Mouse (Mus musculus) lung, embryonic 16.5 days (tissue): ENCODE measurements around the gene Commd7. TPM values are rescaled to one million over a fixed set of nuclear protein-coding genes. Genes with fewer than 3 reads are reported as not detected.

Experiments used
- ATAC-seq: fragments of 200-750 bp; cut with Nextera tagmentation; 2 replicates; pipeline ENCODE4 v1.8.0; 2017; ENCODE audit warnings: low read depth, mild to moderate bottlenecking, moderate library complexity
- H3K27ac ChIP-seq: fragments of 300-500 bp; sonication (generic); 2 replicates; pipeline ENCODE4 v1.5.1; 2014; ENCODE audit warnings: mild to moderate bottlenecking, control low read depth, low read length
- H3K27me3 ChIP-seq: fragments of 300-500 bp; sonication (generic); 2 replicates; pipeline ENCODE4 v1.6.1; 2014; ENCODE audit warnings: low read depth, low read length, mixed read lengths; ENCODE audit not compliant: control insufficient read depth, insufficient read depth
- H3K36me3 ChIP-seq: fragments of 300-500 bp; sonication (generic); 2 replicates; pipeline ENCODE4 v1.6.1; 2014; ENCODE audit warnings: low read length; ENCODE audit not compliant: control insufficient read depth, insufficient read depth
- H3K4me1 ChIP-seq: fragments of 300-500 bp; sonication (generic); replicated peaks from 2 replicates; pipeline ENCODE4 v1.6.1; 2014; ENCODE audit warnings: low read length, mixed read lengths; ENCODE audit not compliant: control insufficient read depth, insufficient read depth
- H3K4me2 ChIP-seq: fragments of 300-500 bp; sonication (generic); 2 replicates; pipeline ENCODE4 v1.6.1; 2014; ENCODE audit warnings: low read depth, low read length, control low read depth
- H3K4me3 ChIP-seq: fragments of 300-500 bp; sonication (generic); 2 replicates; pipeline ENCODE4 v1.5.1; 2014; ENCODE audit warnings: mild to moderate bottlenecking, low read length, control low read depth
- H3K9ac ChIP-seq: fragments of 300-500 bp; sonication (generic); 2 replicates; pipeline ENCODE4 v1.6.1; 2014; ENCODE audit warnings: low read length, control low read depth
- H3K9me3 ChIP-seq: fragments of 300-500 bp; sonication (generic); 2 replicates; pipeline ENCODE4 v1.6.1; 2016; ENCODE audit warnings: low read length; ENCODE audit not compliant: control insufficient read depth
- WGBS: fragments of 180-500 bp; shearing (Covaris S2); extraction: QIAGEN DNeasy Blood & Tissue Kit; methylation state at CpG from one replicate; pipeline ENCODE4 v1.1.7; 2014; 5-methylcytosine and 5-hydroxymethylcytosine counted together
- polyA plus RNA-seq: library from polyadenylated mRNA; unstranded; fragments of >200 nt; fragmentation: Nextera tagmentation; extraction: Ambion mirVana; gene quantifications from 2 replicates; pipeline ENCODE4 v1.2.1, GENCODE M21; 2015

Gene Commd7
- polyA plus RNA-seq, 1 experiment from 2014 or later, result 81.0 TPM

DNA sequence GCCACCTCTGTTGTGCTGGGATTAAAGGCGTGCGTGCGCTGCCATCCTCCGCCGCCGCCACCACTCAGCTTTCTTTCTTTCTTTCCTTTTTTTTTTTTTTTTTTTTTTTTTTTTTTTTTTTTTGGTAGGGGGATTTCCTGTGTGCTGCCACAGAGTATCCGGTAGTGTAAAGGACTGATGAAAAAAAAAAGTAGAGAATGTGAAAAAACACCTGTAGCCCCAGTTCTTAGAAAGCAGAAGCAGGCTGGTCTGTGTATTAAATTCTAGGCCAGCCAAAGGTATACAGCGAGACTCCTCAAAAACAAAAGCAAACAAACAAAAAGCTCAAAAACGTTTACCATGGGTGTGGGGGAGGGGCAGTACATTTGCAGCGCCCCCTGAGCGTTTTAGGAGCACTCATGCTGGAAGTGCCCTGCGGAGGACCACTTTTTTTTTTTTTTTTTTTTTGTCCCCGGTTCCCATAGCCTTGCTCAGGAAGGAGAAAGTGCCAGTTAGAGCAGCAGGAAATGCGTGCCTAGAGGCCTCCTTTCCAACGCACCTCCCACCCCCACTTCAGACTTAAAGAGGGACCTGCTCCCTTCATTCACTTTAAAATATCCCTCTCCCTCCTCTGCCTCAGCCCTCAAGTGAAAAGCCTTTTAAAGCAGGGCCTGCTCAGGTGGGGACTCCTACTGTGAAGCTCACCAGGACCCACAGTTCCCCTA lies 6.5 kb upstream of the Commd7 start:
- 30% methylated on average over 15 of the region's 15 CpGs for whole genome bisulfite sequencing

DNA sequence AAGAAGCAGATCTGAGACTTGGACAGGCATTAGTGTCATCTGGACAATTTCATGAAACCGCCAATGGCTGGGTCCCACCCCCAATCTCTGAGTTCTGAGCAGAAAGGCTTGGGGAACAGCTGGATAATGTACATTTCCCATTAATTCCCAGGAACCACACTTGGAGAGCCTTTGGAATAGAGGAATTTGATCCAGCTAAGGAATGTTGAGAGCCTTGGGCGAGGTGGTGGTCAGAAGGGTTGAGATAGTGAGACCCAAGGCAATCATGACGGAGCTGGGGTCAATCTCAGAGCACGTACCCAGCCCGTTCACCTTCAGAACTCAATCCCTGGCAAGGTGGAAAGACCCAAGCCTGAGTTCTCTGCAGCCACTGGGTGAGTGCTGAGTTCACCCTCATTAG lies 678 bp upstream of the Commd7 start:
- Histone ChIP-seq H3K27me3 (no peaks in the 10 kb centered on the region), H3K36me3 (peaks cover 5% of the 10 kb centered on the region), H3K9me3 (no peaks in the 10 kb centered on the region), H3K27ac (no peak overlapping the region), H3K4me3 (no peak overlapping the region), H3K4me1 (peaks cover 9% of the 10 kb centered on the region), H3K9ac (peak overlapping the region; percentile 99), H3K4me2 (peak overlapping the region; percentile 81)
- 52% methylated on average over 5 of the region's 5 CpGs for WGBS
- ATAC-seq, result no peak

More for the DNA sequence above, 6.5 kb upstream of the Commd7 start:
- no peaks in the 10 kb centered on the region for H3K9me3 ChIP-seq
- no peak overlapping the region for H3K4me2 ChIP-seq
- H3K27me3 ChIP-seq, result no peaks in the 10 kb centered on the region
- no peaks in the 10 kb centered on the region for H3K36me3 ChIP-seq
- no peak overlapping the region for H3K9ac ChIP-seq
- H3K4me3 ChIP-seq, result no peak overlapping the region
- peak; percentile 49; the same call in 1 of the 2 replicates for ATAC-seq
- no peak overlapping the region for H3K27ac ChIP-seq
- peaks cover 5% of the 10 kb centered on the region for H3K4me1 ChIP-seq

DNA sequence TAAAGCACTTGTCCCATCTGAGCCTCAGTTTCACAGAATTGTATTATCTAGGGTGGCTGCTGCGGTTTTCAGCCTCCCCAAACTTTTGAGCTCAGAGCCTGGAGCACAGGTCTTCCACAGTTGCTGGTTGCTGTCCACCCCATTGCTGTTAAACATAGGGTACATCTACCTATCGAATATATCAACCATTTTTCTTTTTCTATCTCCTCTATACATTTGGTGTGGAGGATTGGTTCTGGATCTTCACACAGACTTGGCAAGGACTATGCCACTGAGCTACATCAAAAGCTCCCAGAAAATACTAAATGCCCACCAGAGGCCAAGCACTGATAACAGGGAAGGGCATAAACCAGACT lies 268 bp upstream of the Commd7 start:
- Histone ChIP-seq H3K27me3 (no peaks in the 10 kb centered on the region), H3K27ac (peak overlapping the region; percentile 96), H3K4me1 (peaks cover 9% of the 10 kb centered on the region), H3K4me2 (peak overlapping the region; percentile 81), H3K36me3 (peaks cover 10% of the 10 kb centered on the region), H3K9ac (peak overlapping the region; percentile 99), H3K9me3 (no peaks in the 10 kb centered on the region), H3K4me3 (peak overlapping the region; percentile 97)
- ATAC-seq, result 0 out of 2 replicates have a peak, but pooled peaks have one; percentile 7
- WGBS, result 11% methylated on average over 2 of the region's 2 CpGs

DNA sequence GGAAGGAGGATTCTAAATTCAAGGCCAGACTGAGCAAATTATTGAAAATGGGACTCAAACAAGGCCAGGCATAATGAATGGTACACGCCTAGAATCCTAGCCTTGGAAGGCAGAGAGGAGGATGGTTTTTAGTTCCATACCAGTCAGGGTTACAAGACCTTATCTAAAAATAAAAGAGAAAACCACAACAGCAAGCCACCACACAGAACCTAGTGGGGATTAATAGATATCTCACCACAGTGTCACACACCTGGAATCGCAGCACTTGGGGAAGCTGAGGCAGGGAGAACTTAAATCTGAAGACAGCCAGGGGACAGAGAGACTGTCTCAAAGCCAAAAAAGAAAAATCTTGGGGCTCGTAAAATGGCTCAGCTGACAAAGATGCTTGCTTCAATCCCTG lies 1.6 kb downstream of the Commd7 start:
- H3K4me2 ChIP-seq, result no peak overlapping the region
- H3K9ac ChIP-seq, result no peak overlapping the region
- H3K36me3 ChIP-seq, result peaks cover 20% of the 10 kb centered on the region
- H3K4me1 ChIP-seq, result peaks cover 9% of the 10 kb centered on the region
- no peak overlapping the region for H3K4me3 ChIP-seq
- no peak for ATAC-seq
- WGBS, result 84% methylated on average over 3 of the region's 3 CpGs
- no peak overlapping the region for H3K27ac ChIP-seq
- H3K27me3 ChIP-seq, result no peaks in the 10 kb centered on the region
- H3K9me3 ChIP-seq, result no peaks in the 10 kb centered on the region

DNA sequence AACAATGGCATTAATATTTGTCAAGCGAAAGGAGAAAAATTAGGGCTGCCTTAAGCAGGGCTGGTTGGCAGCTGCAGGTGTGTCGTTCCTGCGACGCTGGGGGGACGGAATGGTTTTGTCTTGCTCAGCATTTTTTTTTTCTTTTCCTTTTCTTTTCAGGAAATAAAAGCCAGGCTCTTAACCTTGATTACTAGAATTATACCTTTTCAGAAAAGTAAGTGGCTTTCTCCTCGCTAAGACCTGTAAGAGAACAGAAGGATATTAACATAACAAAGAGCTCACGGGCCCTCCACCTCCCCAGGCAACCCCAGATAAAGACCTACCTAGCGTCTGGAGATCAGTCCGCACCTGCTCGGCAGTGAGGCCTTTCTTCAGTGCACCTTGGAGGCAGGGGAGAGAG lies 10.1 kb downstream of the Commd7 start:
- Histone ChIP-seq H3K27me3 (no peaks in the 10 kb centered on the region), H3K9ac (no peak overlapping the region), H3K4me2 (no peak overlapping the region), H3K4me3 (no peak overlapping the region), H3K9me3 (no peaks in the 10 kb centered on the region), H3K4me1 (no peaks in the 10 kb centered on the region), H3K36me3 (peaks cover 67% of the 10 kb centered on the region), H3K27ac (no peak overlapping the region)
- 72% methylated on average over 10 of the region's 10 CpGs for WGBS
- no peak for ATAC-seq

DNA sequence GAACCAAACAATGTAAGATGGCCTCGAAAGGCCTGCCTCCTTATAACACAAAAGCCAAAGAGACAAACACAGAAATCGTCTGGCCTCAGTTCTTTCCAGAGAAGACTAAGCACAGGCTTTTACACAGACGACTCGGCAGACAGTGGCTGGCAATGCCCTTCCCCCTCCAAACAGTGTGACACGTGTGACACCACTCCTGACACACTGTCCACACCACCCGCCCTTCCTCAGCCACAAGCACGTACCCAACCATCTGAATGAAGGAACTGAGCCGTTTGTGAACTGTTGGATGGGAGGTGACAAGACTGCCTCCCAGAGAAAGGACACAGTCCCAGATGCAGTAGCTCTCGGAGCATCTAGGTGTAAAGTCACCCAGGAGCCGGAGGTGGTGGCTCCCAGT lies 13.7 kb downstream of the Commd7 start:
- Histone ChIP-seq H3K27ac (no peak overlapping the region), H3K4me1 (no peaks in the 10 kb centered on the region), H3K4me2 (no peak overlapping the region), H3K4me3 (no peak overlapping the region), H3K9ac (no peak overlapping the region), H3K36me3 (peaks cover 49% of the 10 kb centered on the region), H3K27me3 (no peaks in the 10 kb centered on the region), H3K9me3 (no peaks in the 10 kb centered on the region)
- 71% methylated on average over 10 of the region's 10 CpGs for WGBS
- ATAC-seq, result no peak

DNA sequence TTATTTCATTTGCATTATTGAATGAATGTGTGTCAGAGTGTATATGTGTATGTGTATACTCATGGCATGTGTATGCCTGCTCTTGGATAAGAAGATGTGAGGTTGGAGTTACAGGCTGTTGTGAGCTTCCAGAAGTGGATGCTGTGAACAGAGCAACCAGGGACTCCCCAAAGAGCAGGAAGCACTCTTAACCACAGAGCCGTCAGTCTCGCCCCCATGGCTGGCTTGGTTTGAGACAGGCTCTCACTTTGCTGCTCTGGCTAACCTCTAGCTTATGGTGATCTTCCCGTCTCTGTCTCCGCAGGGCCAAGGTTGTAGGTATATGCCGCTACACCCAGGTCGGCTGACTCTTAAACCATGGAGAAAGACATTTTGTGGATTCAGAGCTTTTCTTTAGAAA lies 14.1 kb downstream of the Commd7 start:
- Histone ChIP-seq H3K4me2 (no peak overlapping the region), H3K9ac (no peak overlapping the region), H3K27ac (no peak overlapping the region), H3K4me3 (no peak overlapping the region), H3K36me3 (peaks cover 45% of the 10 kb centered on the region), H3K9me3 (no peaks in the 10 kb centered on the region), H3K4me1 (no peaks in the 10 kb centered on the region), H3K27me3 (no peaks in the 10 kb centered on the region)
- 89% methylated on average over 6 of the region's 6 CpGs for WGBS
- no peak for ATAC-seq

DNA sequence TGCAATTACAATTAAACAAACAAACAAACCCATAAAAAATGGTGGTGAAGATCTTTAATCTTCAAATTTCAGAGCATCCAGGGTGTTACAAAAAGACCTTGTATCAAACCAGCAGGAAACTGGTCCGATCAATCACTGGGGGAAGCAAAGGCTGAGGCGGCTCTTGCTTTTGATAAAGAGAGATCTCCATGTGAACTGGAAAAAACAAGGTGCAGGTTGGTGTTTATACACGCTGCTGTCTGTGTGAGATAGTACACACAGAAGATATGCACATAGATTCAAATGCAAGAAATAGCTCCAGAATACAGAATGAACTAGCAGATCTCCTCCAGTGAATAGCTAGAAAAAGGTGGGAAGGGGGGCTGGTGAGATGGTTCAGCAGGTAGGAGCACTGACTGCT lies 15.7 kb downstream of the Commd7 start:
- no peaks in the 10 kb centered on the region for H3K9me3 ChIP-seq
- no peak overlapping the region for H3K4me3 ChIP-seq
- no peak overlapping the region for H3K27ac ChIP-seq
- no peak overlapping the region for H3K9ac ChIP-seq
- WGBS, result 83% methylated on average over 3 of the region's 3 CpGs
- H3K4me1 ChIP-seq, result peaks cover 5% of the 10 kb centered on the region
- no peaks in the 10 kb centered on the region for H3K27me3 ChIP-seq
- H3K4me2 ChIP-seq, result no peak overlapping the region
- H3K36me3 ChIP-seq, result peaks cover 33% of the 10 kb centered on the region
- no peak for ATAC-seq

DNA sequence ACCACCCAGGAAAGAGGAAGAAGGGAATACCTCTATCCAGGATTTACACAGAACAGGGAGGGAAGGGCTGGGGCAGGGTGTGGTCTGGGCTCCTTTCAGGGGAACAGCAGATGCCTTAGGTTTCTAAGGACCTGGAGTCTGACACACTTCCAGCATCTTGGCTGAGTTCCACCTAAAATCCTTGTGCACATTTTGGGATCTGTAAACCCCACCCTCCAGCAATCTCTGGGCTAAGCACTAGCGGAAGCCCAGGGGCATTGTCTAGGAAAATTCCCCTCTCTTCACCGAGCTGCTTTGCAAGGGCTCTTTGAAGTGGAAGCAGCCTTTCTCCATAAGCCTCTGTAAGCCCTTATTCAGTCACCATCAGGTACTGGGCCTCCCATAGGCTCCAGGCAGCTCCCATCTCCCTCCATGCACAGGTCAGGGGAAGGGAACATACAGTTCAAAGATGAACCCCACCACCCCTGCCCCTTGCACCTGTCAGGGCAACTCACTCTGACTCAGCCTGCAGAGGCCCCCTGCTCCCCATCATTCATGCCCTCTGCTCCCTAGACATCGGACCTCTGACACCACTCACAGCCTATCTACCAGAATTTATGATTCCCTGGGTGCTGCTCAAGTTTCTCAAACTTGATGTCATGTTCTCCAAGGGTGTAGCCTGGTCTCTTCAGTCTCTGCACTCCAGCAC lies 19.8 kb downstream of the Commd7 start:
- 38% methylated on average over 3 of the region's 3 CpGs for WGBS
- Histone ChIP-seq H3K4me1 (peaks cover 30% of the 10 kb centered on the region), H3K36me3 (peaks cover 8% of the 10 kb centered on the region; the same call in 1 of the 2 replicates), H3K27me3 (no peaks in the 10 kb centered on the region), H3K27ac (peak overlapping the region; percentile 12; the same call in 1 of the 2 replicates), H3K4me2 (no peak overlapping the region), H3K9me3 (no peaks in the 10 kb centered on the region), H3K9ac (no peak overlapping the region), H3K4me3 (no peak overlapping the region)
- no peak for ATAC-seq
